Mouse (Mus musculus): ENCODE data around the gene Ccpg1.

GRCm38 (mm10) chr9:73063621-73064290 lies 78.5 kb downstream of the Ccpg1 start:
- TF ChIP-seq CTCF (IDR thresholded peaks at IDR 0.05; ENCODE audit: extremely low read depth, insufficient read depth, low read length) = no peak
- no peak for TF ChIP-seq POLR2A (IDR thresholded peaks at IDR 0.05; ENCODE audit: extremely low read depth, insufficient read depth, low read length)
